Mouse (Mus musculus) inflammation-experienced regulatory T-cells, adult 6 months (primary cell): Measurements from ENCODE around the gene Trabd2b. TPM values are rescaled to one million over a fixed set of nuclear protein-coding genes. Genes with fewer than 3 reads are reported as not detected.

Experiments
- ATAC-seq: one replicate; pipeline ENCODE4 v1.8.0; 2017
- polyA plus RNA-seq, 3 experiments: library from polyadenylated mRNA; unstranded; fragments of 100-300 nt; shearing (Covaris generic); gene quantifications; one replicate each; pipeline ENCODE4 v1.2.1; 2017

Gene Trabd2b
- polyA plus RNA-seq, 3 experiments from 2014 or later: not detected

- ATAC-seq: no peak
These were observed 42.0 kb downstream of the Trabd2b start for GRCm38 (mm10) chr4:114448393-114449052.

- no peak for ATAC-seq
These were observed 46.6 kb downstream of the Trabd2b start for GRCm38 (mm10) chr4:114453101-114453500.

GRCm38 (mm10) chr4:114454016-114454415 lies 47.5 kb downstream of the Trabd2b start:
- no peak for ATAC-seq

GRCm38 (mm10) chr4:114454495-114455186 lies 48.1 kb downstream of the Trabd2b start:
- ATAC-seq: no peak

- ATAC-seq: no peak
These were observed 50.6 kb downstream of the Trabd2b start for GRCm38 (mm10) chr4:114457111-114457510.

GRCm38 (mm10) chr4:114459591-114459990 lies 53.1 kb downstream of the Trabd2b start:
- no peak for ATAC-seq

GRCm38 (mm10) chr4:114460401-114460800 lies 53.9 kb downstream of the Trabd2b start:
- no peak for ATAC-seq

GRCm38 (mm10) chr4:114461093-114461492 lies 54.6 kb downstream of the Trabd2b start:
- no peak for ATAC-seq

GRCm38 (mm10) chr4:114465641-114466040 lies 59.1 kb downstream of the Trabd2b start:
- no peak for ATAC-seq

GRCm38 (mm10) chr4:114467371-114468094 lies 61.0 kb downstream of the Trabd2b start:
- ATAC-seq: no peak

GRCm38 (mm10) chr4:114468095-114468429 lies 61.5 kb downstream of the Trabd2b start:
- no peak for ATAC-seq

- ATAC-seq: no peak
These were observed 63.4 kb downstream of the Trabd2b start for GRCm38 (mm10) chr4:114469881-114470280.

- no peak for ATAC-seq
These were observed 65.6 kb downstream of the Trabd2b start for GRCm38 (mm10) chr4:114472143-114472542.

- ATAC-seq: no peak
These were observed 69.8 kb downstream of the Trabd2b start for GRCm38 (mm10) chr4:114476316-114476715.

GRCm38 (mm10) chr4:114477082-114477771 lies 70.7 kb downstream of the Trabd2b start:
- ATAC-seq: no peak

- ATAC-seq: no peak
These were observed 75.0 kb downstream of the Trabd2b start for GRCm38 (mm10) chr4:114481518-114481917.

GRCm38 (mm10) chr4:114484173-114484572 lies 77.6 kb downstream of the Trabd2b start:
- ATAC-seq: no peak

GRCm38 (mm10) chr4:114485996-114486395 lies 79.5 kb downstream of the Trabd2b start:
- ATAC-seq: no peak

- ATAC-seq: no peak
These were observed 80.5 kb downstream of the Trabd2b start for GRCm38 (mm10) chr4:114486885-114487531.

GRCm38 (mm10) chr4:114487701-114488100 lies 81.2 kb downstream of the Trabd2b start:
- no peak for ATAC-seq

- no peak for ATAC-seq
These were observed 85.6 kb downstream of the Trabd2b start for GRCm38 (mm10) chr4:114492157-114492556.

GRCm38 (mm10) chr4:114494035-114494434 lies 87.5 kb downstream of the Trabd2b start:
- no peak for ATAC-seq
